Mouse (Mus musculus) midbrain, embryonic 16.5 days (tissue): ENCODE results near the gene Ptprr. TPM values are rescaled to one million over a fixed set of nuclear protein-coding genes. Genes with fewer than 3 reads are reported as not detected.

Experiments used
- ATAC-seq: fragments of 200-750 bp; cut with Nextera tagmentation; 2 replicates; pipeline ENCODE4 v1.8.0; 2017; ENCODE audit warnings: moderate TSS enrichment
- H3K27ac ChIP-seq: fragments of 300-500 bp; sonication (generic); 2 replicates; pipeline ENCODE4 v1.5.1; 2014; ENCODE audit warnings: mild to moderate bottlenecking, low read length, mixed read lengths
- H3K27me3 ChIP-seq: fragments of 300-500 bp; sonication (generic); 2 replicates; pipeline ENCODE4 v1.6.1; 2014; ENCODE audit warnings: low read depth, low read length, mixed read lengths; ENCODE audit not compliant: control insufficient read depth, insufficient read depth
- H3K36me3 ChIP-seq: fragments of 300-500 bp; sonication (generic); 2 replicates; pipeline ENCODE4 v1.6.1; 2014; ENCODE audit warnings: mild to moderate bottlenecking, low read length, moderate library complexity, mixed read lengths; ENCODE audit not compliant: control insufficient read depth, insufficient read depth
- H3K4me1 ChIP-seq: fragments of 300-500 bp; sonication (generic); 2 replicates; pipeline ENCODE4 v1.6.1; 2014; ENCODE audit warnings: mild to moderate bottlenecking, low read length, mixed read lengths; ENCODE audit not compliant: control insufficient read depth, insufficient read depth
- H3K4me2 ChIP-seq: fragments of 300-500 bp; sonication (generic); 2 replicates; pipeline ENCODE4 v1.6.1; 2014; ENCODE audit warnings: mild to moderate bottlenecking, low read length, mixed read lengths
- H3K4me3 ChIP-seq: fragments of 300-500 bp; sonication (generic); 2 replicates; pipeline ENCODE4 v1.5.1; 2014; ENCODE audit warnings: low read depth, mild to moderate bottlenecking, low read length, moderate library complexity, mixed read lengths
- H3K9ac ChIP-seq: fragments of 300-500 bp; sonication (generic); 2 replicates; pipeline ENCODE4 v1.6.1; 2014; ENCODE audit warnings: low read depth, low read length, mixed read lengths
- H3K9me3 ChIP-seq: fragments of 300-500 bp; sonication (generic); replicated peaks from 2 replicates; pipeline ENCODE4 v1.6.1; 2014; ENCODE audit warnings: mild to moderate bottlenecking, low read length, mixed read lengths; ENCODE audit not compliant: control insufficient read depth, poor library complexity, severe bottlenecking
- WGBS: fragments of 180-500 bp; shearing (Covaris S2); extraction: QIAGEN DNeasy Blood & Tissue Kit; methylation state at CpG from one replicate; pipeline ENCODE4 v1.1.7; 2014; 5-methylcytosine and 5-hydroxymethylcytosine counted together
- polyA plus RNA-seq: library from polyadenylated mRNA; unstranded; fragments of >200 nt; fragmentation: Nextera tagmentation; extraction: Ambion mirVana; gene quantifications from 2 replicates; pipeline ENCODE4 v1.2.1, GENCODE M21; 2015

The Ptprr gene
- polyA plus RNA-seq, 1 experiment from 2014 or later: 24.4 TPM

- no peak overlapping the region for H3K9ac ChIP-seq
- H3K27me3 ChIP-seq: no peaks in the 10 kb centered on the region
- peak; percentile 57 for ATAC-seq
- 16% methylated on average over 14 of the region's 14 CpGs for WGBS
- no peak overlapping the region for H3K27ac ChIP-seq
- H3K4me2 ChIP-seq: no peak overlapping the region; the same call in none of the 2 replicates
- H3K4me3 ChIP-seq: no peak overlapping the region
- H3K9me3 ChIP-seq: no peaks in the 10 kb centered on the region
- peaks cover 3% of the 10 kb centered on the region; the same call in 1 of the 2 replicates for H3K4me1 ChIP-seq
- no peaks in the 10 kb centered on the region for H3K36me3 ChIP-seq
Measured at GRCm38 (mm10) chr10:116196596-116197415, 178.8 kb downstream of the Ptprr start.

- no peaks in the 10 kb centered on the region for H3K9me3 ChIP-seq
- 19% methylated on average over 4 of the region's 4 CpGs for WGBS
- peak; percentile 73 for ATAC-seq
- no peak overlapping the region for H3K27ac ChIP-seq
- no peak overlapping the region; the same call in 1 of the 2 replicates for H3K4me2 ChIP-seq
- peaks cover 3% of the 10 kb centered on the region; the same call in 1 of the 2 replicates for H3K4me1 ChIP-seq
- H3K4me3 ChIP-seq: no peak overlapping the region
- no peak overlapping the region for H3K9ac ChIP-seq
- no peaks in the 10 kb centered on the region for H3K36me3 ChIP-seq
- no peaks in the 10 kb centered on the region for H3K27me3 ChIP-seq
Measured at GRCm38 (mm10) chr10:116197416-116197939, 179.5 kb downstream of the Ptprr start.

GRCm38 (mm10) chr10:116199035-116199434 lies 181.0 kb downstream of the Ptprr start:
- 19% methylated on average over 5 of the region's 5 CpGs for WGBS
- Histone ChIP-seq H3K4me3 (no peak overlapping the region), H3K27me3 (no peaks in the 10 kb centered on the region), H3K27ac (no peak overlapping the region), H3K9me3 (no peaks in the 10 kb centered on the region), H3K4me1 (peaks cover 3% of the 10 kb centered on the region; the same call in 1 of the 2 replicates), H3K9ac (no peak overlapping the region), H3K36me3 (no peaks in the 10 kb centered on the region), H3K4me2 (no peak overlapping the region)
- ATAC-seq: no peak

- Histone ChIP-seq H3K9ac (no peak overlapping the region), H3K4me2 (no peak overlapping the region), H3K4me1 (peaks cover 3% of the 10 kb centered on the region; the same call in 1 of the 2 replicates), H3K9me3 (no peaks in the 10 kb centered on the region), H3K36me3 (no peaks in the 10 kb centered on the region), H3K27ac (no peak overlapping the region), H3K27me3 (no peaks in the 10 kb centered on the region), H3K4me3 (no peak overlapping the region)
- WGBS: 90% methylated on average over 8 of the region's 8 CpGs
- no peak for ATAC-seq
Measured at GRCm38 (mm10) chr10:116201542-116201941, 183.5 kb downstream of the Ptprr start.

- WGBS: 75% methylated on average over 15 of the region's 15 CpGs
- H3K27me3 ChIP-seq: no peaks in the 10 kb centered on the region
- ATAC-seq: no peak
- no peak overlapping the region for H3K4me2 ChIP-seq
- H3K4me1 ChIP-seq: no peaks in the 10 kb centered on the region
- H3K4me3 ChIP-seq: no peak overlapping the region
- H3K36me3 ChIP-seq: no peaks in the 10 kb centered on the region
- H3K27ac ChIP-seq: no peak overlapping the region
- H3K9ac ChIP-seq: no peak overlapping the region
- H3K9me3 ChIP-seq: no peaks in the 10 kb centered on the region
Measured at GRCm38 (mm10) chr10:116205580-116206358, 187.8 kb downstream of the Ptprr start.

GRCm38 (mm10) chr10:116206449-116206848 lies 188.4 kb downstream of the Ptprr start:
- 86% methylated on average over 11 of the region's 11 CpGs for WGBS
- H3K9ac ChIP-seq: no peak overlapping the region
- ATAC-seq: no peak
- no peaks in the 10 kb centered on the region for H3K27me3 ChIP-seq
- H3K4me1 ChIP-seq: no peaks in the 10 kb centered on the region
- H3K9me3 ChIP-seq: no peaks in the 10 kb centered on the region
- no peaks in the 10 kb centered on the region for H3K36me3 ChIP-seq
- H3K4me3 ChIP-seq: no peak overlapping the region
- H3K27ac ChIP-seq: no peak overlapping the region
- H3K4me2 ChIP-seq: no peak overlapping the region

GRCm38 (mm10) chr10:116207987-116208726 lies 190.1 kb downstream of the Ptprr start:
- Histone ChIP-seq H3K4me1 (no peaks in the 10 kb centered on the region), H3K9me3 (no peaks in the 10 kb centered on the region), H3K36me3 (no peaks in the 10 kb centered on the region), H3K4me3 (no peak overlapping the region), H3K9ac (no peak overlapping the region), H3K27ac (no peak overlapping the region), H3K27me3 (no peaks in the 10 kb centered on the region), H3K4me2 (peak overlapping the region; percentile 3; the same call in 1 of the 2 replicates)
- no peak for ATAC-seq
- 20% methylated on average over 9 of the region's 9 CpGs for WGBS

GRCm38 (mm10) chr10:116208727-116209115 lies 190.7 kb downstream of the Ptprr start:
- no peak overlapping the region for H3K4me2 ChIP-seq
- H3K27me3 ChIP-seq: no peaks in the 10 kb centered on the region
- H3K9me3 ChIP-seq: no peaks in the 10 kb centered on the region
- H3K4me3 ChIP-seq: no peak overlapping the region
- WGBS: 62% methylated on average over 9 of the region's 9 CpGs
- no peaks in the 10 kb centered on the region for H3K4me1 ChIP-seq
- no peak for ATAC-seq
- no peak overlapping the region for H3K27ac ChIP-seq
- no peaks in the 10 kb centered on the region for H3K36me3 ChIP-seq
- H3K9ac ChIP-seq: no peak overlapping the region
